In the genomic region with DNA sequence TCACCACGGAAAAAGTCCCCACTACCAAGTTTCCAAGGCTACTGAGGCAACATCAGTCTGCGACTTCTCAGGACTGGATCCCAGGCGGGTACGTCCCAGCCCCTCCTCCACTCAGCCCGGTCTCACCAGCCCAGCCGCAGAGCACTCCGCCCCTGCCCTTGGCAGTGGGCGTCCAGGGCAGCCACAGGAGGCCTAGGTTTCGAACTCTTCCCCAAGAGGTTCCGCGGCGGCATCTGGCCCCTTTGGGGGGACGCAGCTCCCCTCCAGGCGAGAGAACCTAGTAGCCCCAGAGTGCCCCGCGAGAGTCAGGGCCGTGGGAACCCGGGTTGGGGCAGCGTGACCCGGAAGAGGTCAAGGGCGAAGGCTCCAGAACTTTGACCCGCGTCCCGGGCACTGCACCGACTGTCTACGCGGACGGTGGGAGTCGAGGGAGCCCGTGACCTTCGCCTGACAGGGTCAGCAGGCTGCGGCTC, we compare ENCODE assay signal across 8 mouse cellular contexts. TPM values are rescaled to one million over a fixed set of nuclear protein-coding genes. Genes with fewer than 3 reads are reported as not detected.
DNase-seq lines count a peak whose midpoint lies in the region; ATAC-seq lines count a peak whose summit lies in the region.

No protein-coding gene starts in this region.

- H3K9ac ChIP-seq in embryonic facial prominence, embryonic 12.5 days, result peak overlapping the region; percentile 93
- peak overlapping the region; percentile 86 for H3K9ac ChIP-seq in hindbrain, embryonic 11.5 days (ENCODE audit: low read depth, low read length)
- peak overlapping the region; percentile 82 for H3K9ac ChIP-seq in midbrain, embryonic 16.5 days (ENCODE audit: low read depth, low read length)

- no peaks in the 10 kb centered on the region for H3K36me3 ChIP-seq in embryonic facial prominence, embryonic 12.5 days
- H3K36me3 ChIP-seq in hindbrain, embryonic 11.5 days (ENCODE audit: control insufficient read depth, insufficient read depth, low read length), result no peaks in the 10 kb centered on the region
- no peaks in the 10 kb centered on the region for H3K36me3 ChIP-seq in midbrain, embryonic 16.5 days (ENCODE audit: control insufficient read depth, insufficient read depth, low read length)

- under 1% methylated on average over 32 of the region's 32 CpGs for WGBS in embryonic facial prominence, embryonic 12.5 days
- WGBS in hindbrain, embryonic 11.5 days, result under 1% methylated on average over 27 of the region's 32 CpGs
- under 1% methylated on average over 32 of the region's 32 CpGs for WGBS in midbrain, embryonic 16.5 days

- H3K27ac ChIP-seq in embryonic facial prominence, embryonic 12.5 days, result peak overlapping the region; percentile 88
- H3K27ac ChIP-seq in hindbrain, embryonic 11.5 days (ENCODE audit: low read depth, low read length), result peak overlapping the region; percentile 74
- H3K27ac ChIP-seq in midbrain, embryonic 16.5 days (ENCODE audit: low read length), result peak overlapping the region; percentile 63

- H3K9me3 ChIP-seq in embryonic facial prominence, embryonic 12.5 days, result no peaks in the 10 kb centered on the region
- no peaks in the 10 kb centered on the region for H3K9me3 ChIP-seq in hindbrain, embryonic 11.5 days (ENCODE audit: control insufficient read depth, low read length)
- no peaks in the 10 kb centered on the region for H3K9me3 ChIP-seq in midbrain, embryonic 16.5 days (replicated peaks; ENCODE audit: control insufficient read depth, low read length, poor library complexity, severe bottlenecking)

- intact Hi-C loops in heart, postnatal 36 days (cut with DNase I), result no loop called here

- H3K4me2 ChIP-seq in embryonic facial prominence, embryonic 12.5 days (replicated peaks), result peak overlapping the region; percentile 71
- peak overlapping the region; percentile 89 for H3K4me2 ChIP-seq in hindbrain, embryonic 11.5 days (replicated peaks; ENCODE audit: low read depth, low read length)
- peak overlapping the region; percentile 96 for H3K4me2 ChIP-seq in midbrain, embryonic 16.5 days (ENCODE audit: low read length)

- H3K4me1 ChIP-seq in embryonic facial prominence, embryonic 12.5 days, result peaks cover 4% of the 10 kb centered on the region
- no peaks in the 10 kb centered on the region for H3K4me1 ChIP-seq in hindbrain, embryonic 11.5 days (replicated peaks; ENCODE audit: control insufficient read depth, insufficient read depth, low read length)
- peaks cover 8% of the 10 kb centered on the region; the same call in 1 of the 2 replicates for H3K4me1 ChIP-seq in midbrain, embryonic 16.5 days (ENCODE audit: control insufficient read depth, insufficient read depth, low read length)

- H3K27me3 ChIP-seq in embryonic facial prominence, embryonic 12.5 days, result 0 out of 2 replicates have a peak, but pooled peaks cover 3% of the 10 kb centered on the region
- H3K27me3 ChIP-seq in hindbrain, embryonic 11.5 days (ENCODE audit: control insufficient read depth, insufficient read depth, low read length), result 0 out of 2 replicates have a peak, but pooled peaks cover 2% of the 10 kb centered on the region
- H3K27me3 ChIP-seq in midbrain, embryonic 16.5 days (ENCODE audit: control insufficient read depth, insufficient read depth, low read depth, low read length), result peaks cover 14% of the 10 kb centered on the region

- peak; percentile 66 for ATAC-seq in embryonic facial prominence, embryonic 12.5 days (ENCODE audit: insufficient number of reproducible peaks, insufficient read depth, low FRiP score, low TSS enrichment)
- peak; percentile 82 for ATAC-seq in hindbrain, embryonic 11.5 days (ENCODE audit: low FRiP score)
- ATAC-seq in midbrain, embryonic 16.5 days, result peak; percentile 83

- H3K4me3 ChIP-seq in embryonic facial prominence, embryonic 12.5 days, result peak overlapping the region; percentile 96
- peak overlapping the region; percentile 77 for H3K4me3 ChIP-seq in hindbrain, embryonic 11.5 days (ENCODE audit: low read depth, low read length)
- H3K4me3 ChIP-seq in midbrain, embryonic 16.5 days (ENCODE audit: low read depth, low read length), result peak overlapping the region; percentile 70

- DNase-seq in heart, adult 18-20 months, result peak; percentile 69 to 78
- DNase-seq in heart, postnatal 36 days, result no peak
- DNase-seq in Muller cell, postnatal 12 days (ENCODE audit: inconsistent ontology term), result peak; percentile 70
- peak; percentile 66 for DNase-seq in hindbrain, embryonic 11.5 days (ENCODE audit: low spot score)
- DNase-seq in liver, result peak; percentile 75
- DNase-seq in cerebellum, adult 9-10 months, result no peak

RNA-seq across cellular contexts. Expression of a gene that starts 0.5 kb away (rescaled TPM):
- 1,000 to 10,000 TPM; 1,027 to 1,034 TPM for total RNA-seq in heart, adult 18-20 months (2021)
- total RNA-seq in heart, postnatal 36 days (2021), result 100 to 1,000 TPM; 924 to 965 TPM
- polyA plus RNA-seq in embryonic facial prominence, embryonic 12.5 days (2016; fragmentation: Nextera tagmentation; extraction: Ambion mirVana), result 171 and 174 TPM in 2 replicates
- polyA plus RNA-seq in hindbrain, embryonic 11.5 days (2014; fragmentation: Nextera tagmentation; extraction: Ambion mirVana), result 131 TPM in 2 replicates
- polyA plus RNA-seq in midbrain, embryonic 16.5 days (2015; fragmentation: Nextera tagmentation; extraction: Ambion mirVana), result 77.1 and 81.2 TPM in 2 replicates

RNA-seq across cellular contexts. Expression of a gene that starts 26.9 kb away (rescaled TPM):
- total RNA-seq in heart, adult 18-20 months (2021), result not detected
- total RNA-seq in heart, postnatal 36 days (2021), result under 1 TPM in 1 of 2 experiments, not detected in 1; 0.27 TPM
- polyA plus RNA-seq in embryonic facial prominence, embryonic 12.5 days (2016; fragmentation: Nextera tagmentation; extraction: Ambion mirVana), result 20.8 and 27.8 TPM in 2 replicates
- 15.3 and 23.5 TPM in 2 replicates for polyA plus RNA-seq in hindbrain, embryonic 11.5 days (2014; fragmentation: Nextera tagmentation; extraction: Ambion mirVana)
- 1.1 and 1.7 TPM in 2 replicates for polyA plus RNA-seq in midbrain, embryonic 16.5 days (2015; fragmentation: Nextera tagmentation; extraction: Ambion mirVana)

Comparison
In these comparisons a context has a peak if more than half of its experiments do, and no peak if none do; other contexts are left out.
1. DNase-seq: peak in heart, adult 18-20 months (2 of 2), Muller cell, postnatal 12 days (single experiment), hindbrain, embryonic 11.5 days (single experiment) and liver (single experiment); none in heart, postnatal 36 days (0 of 2) and cerebellum, adult 9-10 months (single experiment).
2. Peak in every context shown above with its lines, with median percentiles within 50 percentile points of each other: ATAC-seq, H3K27ac ChIP-seq, H3K4me2 ChIP-seq, H3K4me3 ChIP-seq and H3K9ac ChIP-seq.